Mouse (Mus musculus): Measurements from ENCODE around the gene Gm21891.
"Not testable (repeated sequence)": the region's sequence is repeated elsewhere in the genome, so short reads cannot be mapped to it uniquely, and the experiment has no call there.

Gene Gm21891

GRCm38 (mm10) chrY:13133392-13133791, at the start of gene Gm21891:
TSS of gene Gm21891 (minus strand) at chrY:13133492.
- not testable (repeated sequence) for DNase-seq (ENCODE audit: low read depth, low spot score)

- DNase-seq (ENCODE audit: low read depth, low spot score) = not testable (repeated sequence)
Measured at GRCm38 (mm10) chrY:13161668-13162067, 28.4 kb upstream of the Gm21891 start, which contains the start of gene Gm21425. TSS of gene Gm21425 (plus strand) at chrY:13161968.
